Mouse (Mus musculus): ENCODE results near the gene Csnk1e. TPM values are rescaled to one million over a fixed set of nuclear protein-coding genes. Genes with fewer than 3 reads are reported as not detected.

Csnk1e gene
- polyA plus RNA-seq (2014; fragmentation: Illumina TruSeq; extraction: RNeasy Lipid Tissue Mini Kit (QIAGEN cat#74804); ENCODE audit: low read depth, low replicate concordance), result 1.4 TPM

GRCm38 (mm10) chr15:79455106-79455810 is at the start of gene Csnk1e:
Gene Csnk1e, minus strand, starts transcription at chr15:79455566.

DNA sequence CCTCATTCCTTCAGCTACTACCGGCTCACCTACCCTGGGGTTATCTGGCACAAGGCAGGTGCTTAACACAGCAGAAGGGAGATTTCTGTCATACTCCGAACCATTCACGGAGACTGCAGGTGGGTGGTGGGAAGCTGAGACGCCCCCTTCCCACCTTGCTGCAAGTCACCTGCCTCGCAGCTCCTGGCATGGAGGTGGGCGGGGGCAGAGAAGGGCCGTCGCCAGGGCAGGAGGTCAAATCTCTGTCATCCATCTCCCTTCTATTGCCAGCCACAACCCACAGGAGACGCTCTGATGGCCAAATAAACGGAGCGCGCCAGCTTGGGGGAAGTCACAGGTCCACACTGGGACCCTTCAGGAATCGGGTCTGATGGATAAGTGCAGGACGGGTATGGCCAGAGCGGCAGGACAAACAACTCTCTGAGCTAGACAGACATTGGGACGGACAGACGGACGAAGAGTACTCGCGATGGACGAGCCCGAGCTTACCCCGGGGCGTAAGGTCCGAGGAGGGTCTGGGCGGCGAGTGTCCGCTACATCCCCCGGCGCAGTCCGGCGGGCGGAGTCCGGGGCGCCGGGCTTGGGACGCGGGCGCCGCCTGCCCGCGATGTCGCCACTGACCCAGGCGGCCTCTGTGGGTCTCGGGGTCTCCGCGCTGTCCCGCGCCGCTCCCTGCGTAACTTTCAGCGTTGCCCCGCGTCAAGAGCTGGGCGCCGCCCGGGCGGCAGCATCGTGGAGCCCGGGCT is 49.5 kb upstream of the Csnk1e start, which contains the start of gene Kcnj4:
Kcnj4 (minus strand) TSS at position 535 of the 746 bp plus-strand sequence.

GRCm38 (mm10) chr15:79402836-79403762 is 52.3 kb downstream of the Csnk1e start, which contains the start of gene Tmem184b:
Gene Tmem184b, minus strand, starts transcription at chr15:79403569.

Other genes with a start within 250 kb of the Csnk1e start
- 7.5 TPM for gene Pick1, start 226.4 kb downstream of the Csnk1e start, polyA plus RNA-seq (2014; fragmentation: Illumina TruSeq; extraction: RNeasy Lipid Tissue Mini Kit (QIAGEN cat#74804); ENCODE audit: low read depth, low replicate concordance)
- 0.16 TPM for gene Gm49486, start 226.2 kb downstream of the Csnk1e start, polyA plus RNA-seq (2014; fragmentation: Illumina TruSeq; extraction: RNeasy Lipid Tissue Mini Kit (QIAGEN cat#74804); ENCODE audit: low read depth, low replicate concordance)
- not detected for gene Slc16a8, start 200.8 kb downstream of the Csnk1e start, polyA plus RNA-seq (2014; fragmentation: Illumina TruSeq; extraction: RNeasy Lipid Tissue Mini Kit (QIAGEN cat#74804); ENCODE audit: low read depth, low replicate concordance)
- gene Baiap2l2, start 170.0 kb downstream of the Csnk1e start, polyA plus RNA-seq (2014; fragmentation: Illumina TruSeq; extraction: RNeasy Lipid Tissue Mini Kit (QIAGEN cat#74804); ENCODE audit: low read depth, low replicate concordance), result not detected
- gene Pla2g6, start 127.2 kb downstream of the Csnk1e start, polyA plus RNA-seq (2014; fragmentation: Illumina TruSeq; extraction: RNeasy Lipid Tissue Mini Kit (QIAGEN cat#74804); ENCODE audit: low read depth, low replicate concordance), result 0.69 TPM
- 0.87 TPM for gene Maff, start 108.9 kb downstream of the Csnk1e start, polyA plus RNA-seq (2014; fragmentation: Illumina TruSeq; extraction: RNeasy Lipid Tissue Mini Kit (QIAGEN cat#74804); ENCODE audit: low read depth, low replicate concordance)
- 4.0 TPM for gene Tmem184b, start 52.0 kb downstream of the Csnk1e start, polyA plus RNA-seq (2014; fragmentation: Illumina TruSeq; extraction: RNeasy Lipid Tissue Mini Kit (QIAGEN cat#74804); ENCODE audit: low read depth, low replicate concordance)
- gene Kcnj4, start 49.7 kb upstream of the Csnk1e start, polyA plus RNA-seq (2014; fragmentation: Illumina TruSeq; extraction: RNeasy Lipid Tissue Mini Kit (QIAGEN cat#74804); ENCODE audit: low read depth, low replicate concordance), result not detected
- gene Kdelr3, start 60.8 kb upstream of the Csnk1e start, polyA plus RNA-seq (2014; fragmentation: Illumina TruSeq; extraction: RNeasy Lipid Tissue Mini Kit (QIAGEN cat#74804); ENCODE audit: low read depth, low replicate concordance), result 0.48 TPM
- 120 TPM for gene Ddx17, start 91.2 kb upstream of the Csnk1e start, polyA plus RNA-seq (2014; fragmentation: Illumina TruSeq; extraction: RNeasy Lipid Tissue Mini Kit (QIAGEN cat#74804); ENCODE audit: low read depth, low replicate concordance)
- gene Dmc1, start 149.5 kb upstream of the Csnk1e start, polyA plus RNA-seq (2014; fragmentation: Illumina TruSeq; extraction: RNeasy Lipid Tissue Mini Kit (QIAGEN cat#74804); ENCODE audit: low read depth, low replicate concordance), result not detected
- gene Fam227a, start 203.4 kb upstream of the Csnk1e start, polyA plus RNA-seq (2014; fragmentation: Illumina TruSeq; extraction: RNeasy Lipid Tissue Mini Kit (QIAGEN cat#74804); ENCODE audit: low read depth, low replicate concordance), result 0.82 TPM
- gene Cby1, start 203.6 kb upstream of the Csnk1e start, polyA plus RNA-seq (2014; fragmentation: Illumina TruSeq; extraction: RNeasy Lipid Tissue Mini Kit (QIAGEN cat#74804); ENCODE audit: low read depth, low replicate concordance), result 1.2 TPM
- gene Tomm22, start 215.3 kb upstream of the Csnk1e start, polyA plus RNA-seq (2014; fragmentation: Illumina TruSeq; extraction: RNeasy Lipid Tissue Mini Kit (QIAGEN cat#74804); ENCODE audit: low read depth, low replicate concordance), result 134 TPM
- gene Josd1, start 232.4 kb upstream of the Csnk1e start, polyA plus RNA-seq (2014; fragmentation: Illumina TruSeq; extraction: RNeasy Lipid Tissue Mini Kit (QIAGEN cat#74804); ENCODE audit: low read depth, low replicate concordance), result 13.7 TPM
- 1.3 TPM for gene Gtpbp1, start 235.3 kb upstream of the Csnk1e start, polyA plus RNA-seq (2014; fragmentation: Illumina TruSeq; extraction: RNeasy Lipid Tissue Mini Kit (QIAGEN cat#74804); ENCODE audit: low read depth, low replicate concordance)

All from liver, adult 10 weeks (tissue).